Mouse (Mus musculus): ENCODE results near the gene Gm572. TPM values are rescaled to one million over a fixed set of nuclear protein-coding genes. Genes with fewer than 3 reads are reported as not detected.
A peak's percentile ranks its signal among the peaks of the same experiment; 100 is the strongest.

Gene Gm572
- polyA plus RNA-seq, 1 experiment: not detected

DNA sequence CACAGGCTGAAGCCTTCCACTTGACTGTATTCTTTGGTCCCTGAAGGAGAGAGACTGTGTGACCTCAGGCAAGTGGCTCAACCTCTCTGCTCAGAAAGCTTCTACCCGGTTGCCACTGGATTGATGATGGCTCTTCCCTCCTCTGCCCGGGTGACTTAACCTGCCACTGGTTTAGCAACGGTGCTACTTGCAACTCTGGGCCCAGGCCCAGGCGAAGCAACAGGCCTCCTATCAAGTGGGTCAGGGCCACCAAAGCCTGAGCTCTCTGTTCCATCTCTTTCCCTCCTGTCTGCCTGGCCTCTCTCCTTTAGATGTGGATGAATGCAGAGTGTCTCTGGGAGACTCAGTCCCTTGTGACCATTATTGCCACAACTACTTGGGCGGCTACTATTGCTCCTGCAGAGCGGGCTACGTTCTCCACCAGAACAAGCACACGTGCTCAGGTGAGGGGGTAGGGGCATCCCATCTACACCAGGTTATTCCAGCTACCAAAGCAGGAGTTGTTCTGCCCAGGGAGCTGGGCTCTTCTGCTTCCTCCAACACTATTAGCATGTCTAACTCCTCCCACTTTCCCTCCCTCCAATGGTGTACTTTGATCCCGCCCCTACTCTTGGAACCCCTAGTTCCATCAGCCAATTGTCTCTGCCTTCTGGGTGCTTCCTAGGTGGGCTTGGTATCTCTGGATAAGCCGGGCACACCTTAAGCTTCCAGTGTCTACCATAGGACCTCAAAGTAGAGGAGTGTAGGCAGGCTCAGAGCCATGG, 39.6 kb upstream of the Gm572 start:
- WGBS: 67% methylated on average over 10 of the region's 10 CpGs
- peaks cover 23% of the 10 kb centered on the region for H3K4me1 ChIP-seq (ENCODE audit: control insufficient read depth, insufficient read depth, low read length)
- peak overlapping the region; percentile 67 for H3K27ac ChIP-seq (ENCODE audit: insufficient read depth, low read depth, low read length)

GRCm38 (mm10) chr4:148604141-148604540, 39.0 kb upstream of the Gm572 start:
- H3K4me3 ChIP-seq (ENCODE audit: insufficient read depth, low read depth, low read length): no peak overlapping the region
- WGBS: 52% methylated on average over 7 of the region's 7 CpGs
- peak overlapping the region; percentile 67 for H3K27ac ChIP-seq (ENCODE audit: insufficient read depth, low read depth, low read length)
- no peak for TF ChIP-seq POLR2A (IDR thresholded peaks at IDR 0.05; ENCODE audit: insufficient read depth, low read depth, low read length)
- no peak for TF ChIP-seq CTCF (IDR thresholded peaks at IDR 0.05; ENCODE audit: insufficient read depth, low read depth, low read length)
- peaks cover 23% of the 10 kb centered on the region for H3K4me1 ChIP-seq (ENCODE audit: control insufficient read depth, insufficient read depth, low read length)

More for the DNA sequence above, 39.6 kb upstream of the Gm572 start:
- no peak overlapping the region for H3K4me3 ChIP-seq (ENCODE audit: insufficient read depth, low read depth, low read length)
- TF ChIP-seq CTCF (IDR thresholded peaks at IDR 0.05; ENCODE audit: insufficient read depth, low read depth, low read length) (no peak), POLR2A (IDR thresholded peaks at IDR 0.05; ENCODE audit: insufficient read depth, low read depth, low read length) (no peak)

DNA sequence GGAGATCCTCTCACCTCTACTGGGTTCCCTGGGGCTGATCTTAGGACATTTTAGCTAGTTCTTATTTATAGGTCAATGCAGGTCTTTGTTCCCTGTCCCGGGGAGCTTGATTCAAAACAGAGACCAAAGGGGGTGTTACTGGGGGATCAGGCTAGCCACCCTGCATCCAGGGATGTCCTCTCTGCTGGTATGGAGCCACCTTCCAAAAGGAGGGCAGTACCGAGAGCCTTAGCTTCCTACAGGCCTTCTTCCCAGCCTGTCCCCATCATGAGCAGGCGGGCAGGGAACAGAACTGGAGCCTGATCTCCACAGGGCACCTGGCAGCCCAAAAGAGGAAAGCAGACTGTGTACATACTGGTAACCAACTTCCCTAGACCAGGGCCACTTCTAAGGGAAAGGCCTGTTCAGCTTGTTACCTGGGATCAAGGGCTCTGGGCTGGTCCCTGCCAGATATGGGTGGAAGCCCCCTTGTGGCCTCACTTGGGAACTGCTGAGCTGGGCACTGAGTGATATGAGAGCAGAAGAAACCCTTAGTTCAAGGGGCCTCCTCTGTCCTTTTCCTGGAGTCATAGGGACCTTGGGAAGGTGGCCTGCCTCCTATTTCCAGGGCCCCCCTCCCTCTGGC, 38.5 kb upstream of the Gm572 start:
- Histone ChIP-seq H3K27ac (ENCODE audit: insufficient read depth, low read depth, low read length) (peak overlapping the region; percentile 54), H3K4me1 (ENCODE audit: control insufficient read depth, insufficient read depth, low read length) (peaks cover 23% of the 10 kb centered on the region), H3K4me3 (ENCODE audit: insufficient read depth, low read depth, low read length) (no peak overlapping the region)
- 77% methylated on average over 3 of the region's 3 CpGs for WGBS
- no peak for TF ChIP-seq POLR2A (IDR thresholded peaks at IDR 0.05; ENCODE audit: insufficient read depth, low read depth, low read length)
- peak; percentile 68 for TF ChIP-seq CTCF (IDR thresholded peaks at IDR 0.05; ENCODE audit: insufficient read depth, low read depth, low read length)

- whole genome bisulfite sequencing: 21% methylated on average over 5 of the region's 5 CpGs
- TF ChIP-seq CTCF (IDR thresholded peaks at IDR 0.05; ENCODE audit: insufficient read depth, low read depth, low read length): peak; percentile 47; the same call in 1 of the 2 replicates
- no peak for TF ChIP-seq POLR2A (IDR thresholded peaks at IDR 0.05; ENCODE audit: insufficient read depth, low read depth, low read length)
- Histone ChIP-seq H3K27ac (ENCODE audit: insufficient read depth, low read depth, low read length) (no peak overlapping the region), H3K4me3 (ENCODE audit: insufficient read depth, low read depth, low read length) (no peak overlapping the region), H3K4me1 (ENCODE audit: control insufficient read depth, insufficient read depth, low read length) (peaks cover 23% of the 10 kb centered on the region)
Measured at GRCm38 (mm10) chr4:148607758-148608157, 35.4 kb upstream of the Gm572 start.

DNA sequence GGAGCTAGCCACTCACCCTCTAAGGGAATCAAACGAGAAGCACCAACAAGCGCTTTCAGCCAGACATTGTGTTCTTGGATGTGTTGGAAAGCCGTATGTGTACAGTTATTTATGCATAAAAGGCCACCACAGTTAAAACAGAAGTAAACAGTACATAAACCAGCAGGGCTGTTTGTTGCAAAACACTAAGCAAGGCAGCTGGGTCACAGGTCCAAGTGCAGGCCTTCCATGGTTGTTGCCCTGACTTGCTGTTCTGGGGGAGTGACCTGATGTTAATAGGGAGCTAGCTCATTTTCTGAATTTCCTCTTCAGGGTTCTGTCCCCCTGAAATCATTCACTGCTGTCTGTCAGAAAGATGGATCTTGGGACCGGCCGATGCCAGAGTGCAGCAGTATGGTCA, 33.3 kb upstream of the Gm572 start:
- Histone ChIP-seq H3K4me1 (ENCODE audit: control insufficient read depth, insufficient read depth, low read length) (peaks cover 2% of the 10 kb centered on the region; the same call in 1 of the 2 replicates), H3K27ac (ENCODE audit: insufficient read depth, low read depth, low read length) (no peak overlapping the region), H3K4me3 (ENCODE audit: insufficient read depth, low read depth, low read length) (no peak overlapping the region)
- 83% methylated on average over 5 of the region's 5 CpGs for WGBS
- TF ChIP-seq POLR2A (IDR thresholded peaks at IDR 0.05; ENCODE audit: insufficient read depth, low read depth, low read length) (no peak), CTCF (IDR thresholded peaks at IDR 0.05; ENCODE audit: insufficient read depth, low read depth, low read length) (no peak)

- 68% methylated on average over 5 of the region's 5 CpGs for WGBS
- H3K4me3 ChIP-seq (ENCODE audit: insufficient read depth, low read depth, low read length): no peak overlapping the region
- TF ChIP-seq POLR2A (IDR thresholded peaks at IDR 0.05; ENCODE audit: insufficient read depth, low read depth, low read length): no peak
- no peak for TF ChIP-seq CTCF (IDR thresholded peaks at IDR 0.05; ENCODE audit: insufficient read depth, low read depth, low read length)
- no peak overlapping the region for H3K27ac ChIP-seq (ENCODE audit: insufficient read depth, low read depth, low read length)
- H3K4me1 ChIP-seq (ENCODE audit: control insufficient read depth, insufficient read depth, low read length): no peaks in the 10 kb centered on the region
Measured at GRCm38 (mm10) chr4:148610631-148611364, 32.3 kb upstream of the Gm572 start.

- 50% methylated on average over 4 of the region's 4 CpGs for WGBS
- no peak overlapping the region for H3K4me3 ChIP-seq (ENCODE audit: insufficient read depth, low read depth, low read length)
- TF ChIP-seq POLR2A (IDR thresholded peaks at IDR 0.05; ENCODE audit: insufficient read depth, low read depth, low read length) (no peak), CTCF (IDR thresholded peaks at IDR 0.05; ENCODE audit: insufficient read depth, low read depth, low read length) (no peak)
- H3K4me1 ChIP-seq (ENCODE audit: control insufficient read depth, insufficient read depth, low read length): no peaks in the 10 kb centered on the region
- H3K27ac ChIP-seq (ENCODE audit: insufficient read depth, low read depth, low read length): no peak overlapping the region
Measured at GRCm38 (mm10) chr4:148612557-148612956, 30.6 kb upstream of the Gm572 start.

GRCm38 (mm10) chr4:148613738-148614137, 29.4 kb upstream of the Gm572 start:
- no peak for TF ChIP-seq POLR2A (IDR thresholded peaks at IDR 0.05; ENCODE audit: insufficient read depth, low read depth, low read length)
- no peak for TF ChIP-seq CTCF (IDR thresholded peaks at IDR 0.05; ENCODE audit: insufficient read depth, low read depth, low read length)
- Histone ChIP-seq H3K4me3 (ENCODE audit: insufficient read depth, low read depth, low read length) (no peak overlapping the region), H3K27ac (ENCODE audit: insufficient read depth, low read depth, low read length) (no peak overlapping the region), H3K4me1 (ENCODE audit: control insufficient read depth, insufficient read depth, low read length) (no peaks in the 10 kb centered on the region)
- WGBS: 43% methylated on average over 9 of the region's 9 CpGs

DNA sequence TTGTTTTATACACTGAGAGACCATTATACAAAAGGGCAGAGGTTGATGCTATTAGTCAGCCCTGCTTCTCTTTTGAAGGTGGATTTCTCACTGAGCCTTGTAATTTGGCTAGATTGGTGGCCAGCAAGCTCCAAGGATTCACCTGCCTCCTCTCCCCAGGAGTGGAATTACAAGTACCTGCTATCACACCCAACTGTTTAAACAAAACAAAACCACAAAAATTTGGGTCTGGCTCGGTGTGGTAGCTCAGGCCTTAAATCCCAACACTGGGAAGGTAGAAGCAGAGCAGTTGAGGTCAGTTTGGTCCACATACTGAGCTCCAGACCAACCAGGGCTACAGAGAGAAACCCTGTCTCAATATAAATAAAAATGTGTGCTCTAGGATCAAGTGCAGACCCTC, 23.3 kb upstream of the Gm572 start:
- TF ChIP-seq POLR2A (IDR thresholded peaks at IDR 0.05; ENCODE audit: insufficient read depth, low read depth, low read length) (no peak), CTCF (IDR thresholded peaks at IDR 0.05; ENCODE audit: insufficient read depth, low read depth, low read length) (no peak)
- peaks cover 9% of the 10 kb centered on the region; the same call in 1 of the 2 replicates for H3K4me1 ChIP-seq (ENCODE audit: control insufficient read depth, insufficient read depth, low read length)
- WGBS: 87% methylated on average over 1 of the region's 1 CpGs
- H3K4me3 ChIP-seq (ENCODE audit: insufficient read depth, low read depth, low read length): no peak overlapping the region
- H3K27ac ChIP-seq (ENCODE audit: insufficient read depth, low read depth, low read length): no peak overlapping the region

Measured in olfactory bulb, adult 2 months (tissue).